Mouse (Mus musculus): ENCODE data around the gene Pdcd6ip. TPM values are rescaled to one million over a fixed set of nuclear protein-coding genes. Genes with fewer than 3 reads are reported as not detected.

Pdcd6ip gene
- polyA plus RNA-seq, 1 experiment from 2014 or later = 59.9 TPM

DNA sequence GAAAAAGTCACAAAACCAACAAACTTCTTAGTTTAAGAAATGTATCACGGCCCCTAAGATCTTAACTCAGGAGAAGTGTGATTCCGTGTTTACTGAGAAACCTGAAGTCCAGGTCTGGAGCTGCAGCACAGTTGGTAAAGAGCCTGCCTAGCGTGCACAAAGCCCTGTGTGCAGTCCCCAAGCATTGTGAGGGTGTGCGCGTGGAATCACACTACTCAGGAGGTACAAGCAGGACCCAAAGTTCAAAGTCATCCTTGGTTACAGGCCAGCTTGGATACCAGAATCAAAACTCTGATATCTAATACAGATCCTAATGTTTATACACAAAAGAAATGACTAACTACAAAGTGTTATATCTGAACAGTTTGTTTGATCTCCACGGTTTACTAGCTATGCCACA is 34.3 kb downstream of the Pdcd6ip start:
- Histone ChIP-seq H3K27ac (replicated peaks in 1 of 2; ENCODE audit: control insufficient read depth in 1 of 2, insufficient read depth in 1 of 2, low read depth in 2 of 2, low read length in 2 of 2) (no peak overlapping the region), H3K27me3 (ENCODE audit: control insufficient read depth, insufficient read depth, low read length) (no peaks in the 10 kb centered on the region), H3K36me3 (ENCODE audit: control insufficient read depth, insufficient read depth, low read length) (peaks cover 97% of the 10 kb centered on the region), H3K9ac (ENCODE audit: low read length) (no peak overlapping the region), H3K4me1 (ENCODE audit: control insufficient read depth in 2 of 2, insufficient read depth in 2 of 2, low read length in 2 of 2) (no peaks in the 10 kb centered on the region), H3K4me2 (ENCODE audit: low read length) (no peak overlapping the region), H3K4me3 (ENCODE audit: control insufficient read depth in 1 of 2, insufficient read depth in 1 of 2, low read depth in 1 of 2, low read length in 2 of 2) (no peak overlapping the region), H3K9me3 (ENCODE audit: control insufficient read depth, low read length) (no peaks in the 10 kb centered on the region)
- no peak for ATAC-seq (ENCODE audit: insufficient number of reproducible peaks, insufficient read depth, low FRiP score, low read depth)
- WGBS = 95% methylated on average over 6 of the region's 6 CpGs

- no peaks in the 10 kb centered on the region for H3K4me1 ChIP-seq (ENCODE audit: control insufficient read depth in 2 of 2, insufficient read depth in 2 of 2, low read length in 2 of 2)
- WGBS = 96% methylated on average over 5 of the region's 5 CpGs
- ATAC-seq (ENCODE audit: insufficient number of reproducible peaks, insufficient read depth, low FRiP score, low read depth) = no peak
- H3K4me2 ChIP-seq (ENCODE audit: low read length) = no peak overlapping the region
- H3K9me3 ChIP-seq (ENCODE audit: control insufficient read depth, low read length) = 0 out of 2 replicates have a peak, but pooled peaks cover 5% of the 10 kb centered on the region
- no peak overlapping the region for H3K4me3 ChIP-seq (ENCODE audit: control insufficient read depth in 1 of 2, insufficient read depth in 1 of 2, low read depth in 1 of 2, low read length in 2 of 2)
- H3K9ac ChIP-seq (ENCODE audit: low read length) = no peak overlapping the region
- no peaks in the 10 kb centered on the region for H3K27me3 ChIP-seq (ENCODE audit: control insufficient read depth, insufficient read depth, low read length)
- no peak overlapping the region for H3K27ac ChIP-seq (replicated peaks in 1 of 2; ENCODE audit: control insufficient read depth in 1 of 2, insufficient read depth in 1 of 2, low read depth in 2 of 2, low read length in 2 of 2)
- H3K36me3 ChIP-seq (ENCODE audit: control insufficient read depth, insufficient read depth, low read length) = peaks cover 97% of the 10 kb centered on the region
These were observed 35.7 kb downstream of the Pdcd6ip start for GRCm38 (mm10) chr9:113672352-113672751.

- H3K4me2 ChIP-seq (ENCODE audit: low read length) = no peak overlapping the region
- no peak overlapping the region for H3K4me3 ChIP-seq (ENCODE audit: control insufficient read depth in 1 of 2, insufficient read depth in 1 of 2, low read depth in 1 of 2, low read length in 2 of 2)
- no peak overlapping the region for H3K9ac ChIP-seq (ENCODE audit: low read length)
- H3K27ac ChIP-seq (replicated peaks in 1 of 2; ENCODE audit: control insufficient read depth in 1 of 2, insufficient read depth in 1 of 2, low read depth in 2 of 2, low read length in 2 of 2) = no peak overlapping the region
- H3K9me3 ChIP-seq (ENCODE audit: control insufficient read depth, low read length) = 0 out of 2 replicates have a peak, but pooled peaks cover 5% of the 10 kb centered on the region
- WGBS = 93% methylated on average over 1 of the region's 1 CpGs
- H3K36me3 ChIP-seq (ENCODE audit: control insufficient read depth, insufficient read depth, low read length) = peaks cover 97% of the 10 kb centered on the region
- H3K27me3 ChIP-seq (ENCODE audit: control insufficient read depth, insufficient read depth, low read length) = no peaks in the 10 kb centered on the region
- no peak for ATAC-seq (ENCODE audit: insufficient number of reproducible peaks, insufficient read depth, low FRiP score, low read depth)
- no peaks in the 10 kb centered on the region for H3K4me1 ChIP-seq (ENCODE audit: control insufficient read depth in 2 of 2, insufficient read depth in 2 of 2, low read length in 2 of 2)
These were observed 37.3 kb downstream of the Pdcd6ip start for GRCm38 (mm10) chr9:113670857-113671106.

GRCm38 (mm10) chr9:113670105-113670856 is 37.8 kb downstream of the Pdcd6ip start:
- Histone ChIP-seq H3K9me3 (ENCODE audit: control insufficient read depth, low read length) (0 out of 2 replicates have a peak, but pooled peaks cover 5% of the 10 kb centered on the region), H3K4me3 (ENCODE audit: control insufficient read depth in 1 of 2, insufficient read depth in 1 of 2, low read depth in 1 of 2, low read length in 2 of 2) (no peak overlapping the region), H3K27me3 (ENCODE audit: control insufficient read depth, insufficient read depth, low read length) (no peaks in the 10 kb centered on the region), H3K4me1 (ENCODE audit: control insufficient read depth in 2 of 2, insufficient read depth in 2 of 2, low read length in 2 of 2) (no peaks in the 10 kb centered on the region), H3K9ac (ENCODE audit: low read length) (no peak overlapping the region), H3K27ac (replicated peaks in 1 of 2; ENCODE audit: control insufficient read depth in 1 of 2, insufficient read depth in 1 of 2, low read depth in 2 of 2, low read length in 2 of 2) (no peak overlapping the region), H3K36me3 (ENCODE audit: control insufficient read depth, insufficient read depth, low read length) (peaks cover 97% of the 10 kb centered on the region), H3K4me2 (ENCODE audit: low read length) (no peak overlapping the region)
- WGBS = 92% methylated on average over 7 of the region's 7 CpGs
- no peak for ATAC-seq (ENCODE audit: insufficient number of reproducible peaks, insufficient read depth, low FRiP score, low read depth)

- peaks cover 96% of the 10 kb centered on the region for H3K36me3 ChIP-seq (ENCODE audit: control insufficient read depth, insufficient read depth, low read length)
- H3K27ac ChIP-seq (replicated peaks in 1 of 2; ENCODE audit: control insufficient read depth in 1 of 2, insufficient read depth in 1 of 2, low read depth in 2 of 2, low read length in 2 of 2) = no peak overlapping the region
- WGBS = 83% methylated on average over 4 of the region's 4 CpGs
- 0 out of 2 replicates have a peak, but pooled peaks cover 5% of the 10 kb centered on the region for H3K9me3 ChIP-seq (ENCODE audit: control insufficient read depth, low read length)
- no peak overlapping the region for H3K4me3 ChIP-seq (ENCODE audit: control insufficient read depth in 1 of 2, insufficient read depth in 1 of 2, low read depth in 1 of 2, low read length in 2 of 2)
- H3K27me3 ChIP-seq (ENCODE audit: control insufficient read depth, insufficient read depth, low read length) = no peaks in the 10 kb centered on the region
- no peak overlapping the region for H3K9ac ChIP-seq (ENCODE audit: low read length)
- no peaks in the 10 kb centered on the region for H3K4me1 ChIP-seq (ENCODE audit: control insufficient read depth in 2 of 2, insufficient read depth in 2 of 2, low read length in 2 of 2)
- no peak overlapping the region for H3K4me2 ChIP-seq (ENCODE audit: low read length)
- no peak for ATAC-seq (ENCODE audit: insufficient number of reproducible peaks, insufficient read depth, low FRiP score, low read depth)
These were observed 44.6 kb downstream of the Pdcd6ip start for GRCm38 (mm10) chr9:113663476-113663875.

- peaks cover 96% of the 10 kb centered on the region for H3K36me3 ChIP-seq (ENCODE audit: control insufficient read depth, insufficient read depth, low read length)
- WGBS = 94% methylated on average over 1 of the region's 1 CpGs
- H3K9ac ChIP-seq (ENCODE audit: low read length) = no peak overlapping the region
- H3K4me2 ChIP-seq (ENCODE audit: low read length) = no peak overlapping the region
- H3K4me3 ChIP-seq (ENCODE audit: control insufficient read depth in 1 of 2, insufficient read depth in 1 of 2, low read depth in 1 of 2, low read length in 2 of 2) = no peak overlapping the region
- no peaks in the 10 kb centered on the region for H3K27me3 ChIP-seq (ENCODE audit: control insufficient read depth, insufficient read depth, low read length)
- H3K27ac ChIP-seq (replicated peaks in 1 of 2; ENCODE audit: control insufficient read depth in 1 of 2, insufficient read depth in 1 of 2, low read depth in 2 of 2, low read length in 2 of 2) = no peak overlapping the region
- no peak for ATAC-seq (ENCODE audit: insufficient number of reproducible peaks, insufficient read depth, low FRiP score, low read depth)
- H3K4me1 ChIP-seq (ENCODE audit: control insufficient read depth in 2 of 2, insufficient read depth in 2 of 2, low read length in 2 of 2) = no peaks in the 10 kb centered on the region
- no peaks in the 10 kb centered on the region for H3K9me3 ChIP-seq (ENCODE audit: control insufficient read depth, low read length)
These were observed 50.2 kb downstream of the Pdcd6ip start for GRCm38 (mm10) chr9:113657837-113658236.

DNA sequence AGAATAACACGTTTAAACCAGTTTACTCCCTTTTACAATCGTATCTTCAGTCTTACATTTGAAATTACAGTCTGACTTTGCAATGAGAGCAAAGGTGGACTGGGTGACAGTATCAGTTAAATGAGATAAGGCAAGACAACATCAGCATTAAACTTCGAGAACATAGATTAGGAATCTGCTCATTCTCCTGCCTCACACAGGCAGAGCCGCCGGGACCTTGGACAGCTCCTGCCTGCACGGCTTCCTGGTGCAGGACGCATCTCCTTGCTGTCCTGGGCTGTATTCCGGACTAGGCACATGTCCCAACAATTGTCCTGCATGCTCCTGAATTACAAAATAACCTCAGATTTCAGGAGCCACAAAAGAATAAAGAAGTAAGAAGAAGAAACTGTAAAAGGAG is 54.5 kb downstream of the Pdcd6ip start:
- no peaks in the 10 kb centered on the region for H3K4me1 ChIP-seq (ENCODE audit: control insufficient read depth in 2 of 2, insufficient read depth in 2 of 2, low read length in 2 of 2)
- 69% methylated on average over 8 of the region's 8 CpGs for WGBS
- no peaks in the 10 kb centered on the region for H3K9me3 ChIP-seq (ENCODE audit: control insufficient read depth, low read length)
- ATAC-seq (ENCODE audit: insufficient number of reproducible peaks, insufficient read depth, low FRiP score, low read depth) = no peak
- H3K4me2 ChIP-seq (ENCODE audit: low read length) = no peak overlapping the region
- H3K27ac ChIP-seq (replicated peaks in 1 of 2; ENCODE audit: control insufficient read depth in 1 of 2, insufficient read depth in 1 of 2, low read depth in 2 of 2, low read length in 2 of 2) = no peak overlapping the region
- no peak overlapping the region for H3K9ac ChIP-seq (ENCODE audit: low read length)
- no peak overlapping the region for H3K4me3 ChIP-seq (ENCODE audit: control insufficient read depth in 1 of 2, insufficient read depth in 1 of 2, low read depth in 1 of 2, low read length in 2 of 2)
- H3K36me3 ChIP-seq (ENCODE audit: control insufficient read depth, insufficient read depth, low read length) = peaks cover 63% of the 10 kb centered on the region
- H3K27me3 ChIP-seq (ENCODE audit: control insufficient read depth, insufficient read depth, low read length) = no peaks in the 10 kb centered on the region

DNA sequence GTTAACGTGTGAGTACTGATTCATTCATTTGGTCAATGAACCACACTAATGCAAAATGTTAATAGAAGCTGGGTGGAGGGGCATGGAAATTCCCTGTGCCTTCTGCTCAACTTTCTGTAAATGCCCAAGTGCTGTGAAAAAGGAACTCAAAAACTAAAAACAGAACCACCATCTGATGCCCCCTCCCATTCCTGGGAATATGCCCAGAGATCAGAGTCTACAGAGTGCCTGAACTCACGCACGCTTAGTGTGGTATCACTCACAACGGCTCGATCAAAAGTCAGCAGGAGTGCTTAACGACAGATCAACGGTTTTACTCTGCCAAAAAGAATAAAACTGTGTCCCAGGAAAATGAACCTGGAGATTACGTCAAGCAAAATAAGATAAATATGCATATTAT is 57.3 kb downstream of the Pdcd6ip start:
- H3K4me1 ChIP-seq (ENCODE audit: control insufficient read depth in 2 of 2, insufficient read depth in 2 of 2, low read length in 2 of 2) = no peaks in the 10 kb centered on the region
- H3K36me3 ChIP-seq (ENCODE audit: control insufficient read depth, insufficient read depth, low read length) = peaks cover 36% of the 10 kb centered on the region
- no peak overlapping the region for H3K27ac ChIP-seq (replicated peaks in 1 of 2; ENCODE audit: control insufficient read depth in 1 of 2, insufficient read depth in 1 of 2, low read depth in 2 of 2, low read length in 2 of 2)
- no peaks in the 10 kb centered on the region for H3K9me3 ChIP-seq (ENCODE audit: control insufficient read depth, low read length)
- WGBS = 82% methylated on average over 8 of the region's 8 CpGs
- no peak for ATAC-seq (ENCODE audit: insufficient number of reproducible peaks, insufficient read depth, low FRiP score, low read depth)
- H3K27me3 ChIP-seq (ENCODE audit: control insufficient read depth, insufficient read depth, low read length) = no peaks in the 10 kb centered on the region
- H3K4me3 ChIP-seq (ENCODE audit: control insufficient read depth in 1 of 2, insufficient read depth in 1 of 2, low read depth in 1 of 2, low read length in 2 of 2) = no peak overlapping the region
- H3K4me2 ChIP-seq (ENCODE audit: low read length) = no peak overlapping the region
- no peak overlapping the region for H3K9ac ChIP-seq (ENCODE audit: low read length)

Measured in heart, embryonic 14.5 days (tissue).